Mouse (Mus musculus) G1E (cell line): ENCODE measurements around the gene Clk2.

ENCODE experiments used
- CTCF ChIP-seq: IDR thresholded peaks from 2 replicates; pipeline ENCODE4 v1.5.1; 2012; ENCODE audit warnings: low read depth, low read length, inconsistent platforms, mixed read lengths
- GATA1 ChIP-seq: IDR thresholded peaks from 2 replicates; pipeline ENCODE4 v1.6.1; 2012; ENCODE audit warnings: borderline replicate concordance, low read length, inconsistent platforms, mixed read lengths
- POLR2AphosphoS5 ChIP-seq: IDR thresholded peaks from 2 replicates; pipeline ENCODE4 v1.6.1; 2012; ENCODE audit warnings: low read depth, low read length, inconsistent platforms; ENCODE audit not compliant: insufficient replicate concordance
- TAL1 ChIP-seq: conservative IDR thresholded peaks from 2 replicates; pipeline ENCODE4 v1.6.1; 2012; ENCODE audit warnings: low read depth, low read length, inconsistent platforms, mixed read lengths

- TF ChIP-seq GATA1 (no peak), CTCF (no peak), POLR2AphosphoS5 (no peak), TAL1 (no peak)
These were observed at the start of gene Clk2 for GRCm38 (mm10) chr3:89164506-89165267.
